Mouse (Mus musculus): Measurements from ENCODE around the gene Ankk1.

GRCm38 (mm10) chr9:49403711-49404110 lies 23.1 kb downstream of the Ankk1 start:
- TF ChIP-seq POLR2A (IDR thresholded peaks at IDR 0.05; ENCODE audit: low read depth, low read length) (no peak), CTCF (IDR thresholded peaks at IDR 0.05; ENCODE audit: extremely low read depth, insufficient read depth, insufficient read length, insufficient replicate concordance) (no peak)
